Mouse (Mus musculus): ENCODE data around the gene Psma1.

DNA sequence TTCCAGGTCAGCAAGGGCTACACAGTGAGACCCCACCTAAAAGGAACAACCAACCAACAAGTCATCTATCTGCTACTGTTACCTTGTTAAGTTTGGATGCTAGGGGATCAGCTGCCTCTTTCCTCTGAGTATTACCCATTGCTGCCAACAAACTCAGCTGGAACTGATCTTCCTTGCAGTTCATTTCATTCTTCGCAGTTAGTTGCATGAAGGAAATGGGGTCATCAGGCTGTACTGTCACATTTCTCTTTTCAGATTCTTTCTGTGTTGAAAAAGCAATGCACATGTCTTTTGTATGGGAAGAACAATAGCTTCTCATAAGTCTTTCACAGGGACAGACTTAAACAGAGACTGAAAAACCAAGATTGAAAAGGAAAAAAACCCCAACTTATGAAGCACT, 49.4 kb downstream of the Psma1 start:
- no peak for TF ChIP-seq CTCF (IDR thresholded peaks at IDR 0.05; ENCODE audit: extremely low read depth, insufficient read length, insufficient replicate concordance, low read depth, low read length)
- TF ChIP-seq POLR2A (IDR thresholded peaks at IDR 0.05; ENCODE audit: low read depth, low read length), result no peak
